Mouse (Mus musculus) lung, embryonic 14.5 days (tissue): ENCODE results near the gene Dhx16. TPM values are rescaled to one million over a fixed set of nuclear protein-coding genes. Genes with fewer than 3 reads are reported as not detected.

ENCODE experiments used
- ATAC-seq: fragments of 200-750 bp; cut with Nextera tagmentation; 2 replicates; pipeline ENCODE4 v1.8.0; 2017; ENCODE audit warnings: mild to moderate bottlenecking, moderate TSS enrichment, moderate library complexity; ENCODE audit not compliant: insufficient read depth
- DNase-seq: peaks from one replicate; pipeline ENCODE4 v3.0.0-alpha.2; 2015
- H3K27ac ChIP-seq: fragments of 300-500 bp; sonication (generic); 2 replicates; pipeline ENCODE4 v1.5.1; 2014; ENCODE audit warnings: low read depth, mild to moderate bottlenecking, moderate library complexity
- H3K27me3 ChIP-seq: fragments of 300-500 bp; sonication (generic); 2 replicates; pipeline ENCODE4 v1.6.1; 2014; ENCODE audit warnings: low read length, control low read depth; ENCODE audit not compliant: insufficient read depth
- H3K36me3 ChIP-seq: fragments of 300-500 bp; sonication (generic); 2 replicates; pipeline ENCODE4 v1.6.1; 2014; ENCODE audit warnings: control low read depth; ENCODE audit not compliant: insufficient read depth
- H3K4me1 ChIP-seq: fragments of 300-500 bp; sonication (generic); 2 replicates; pipeline ENCODE4 v1.6.1; 2014; ENCODE audit warnings: antibody characterized with exemption, control low read depth; ENCODE audit not compliant: insufficient read depth
- H3K4me2 ChIP-seq: fragments of 300-500 bp; sonication (generic); 2 replicates; pipeline ENCODE4 v1.6.1; 2014; ENCODE audit warnings: mild to moderate bottlenecking
- H3K4me3 ChIP-seq: fragments of 300-500 bp; sonication (generic); 2 replicates; pipeline ENCODE4 v1.5.1; 2014; ENCODE audit warnings: low read depth, low read length
- H3K9ac ChIP-seq: fragments of 300-500 bp; sonication (generic); 2 replicates; pipeline ENCODE4 v1.6.1; 2014
- H3K9me3 ChIP-seq: fragments of 300-500 bp; sonication (generic); 2 replicates; pipeline ENCODE4 v1.6.1; 2016; ENCODE audit warnings: low read depth, low read length, control low read depth
- CTCF ChIP-seq: IDR thresholded peaks from 2 replicates; pipeline ENCODE4 v1.5.1; 2016; ENCODE audit warnings: antibody characterized with exemption, low read depth
- WGBS: fragments of 180-500 bp; shearing (Covaris S2); extraction: QIAGEN DNeasy Blood & Tissue Kit; methylation state at CpG from one replicate; pipeline ENCODE4 v1.1.7; 2014; 5-methylcytosine and 5-hydroxymethylcytosine counted together
- microRNA counts: library from miRNA; unstranded; fragments of <30 nt; microRNA quantifications from one replicate; lab custom pipeline; 2016
- microRNA-seq: library from miRNA; unstranded; fragments of <30 nt; microRNA quantifications from one replicate; pipeline ENCODE4, GENCODE M21; 2016; ENCODE audit warnings: borderline number of aligned reads
- polyA plus RNA-seq: library from polyadenylated mRNA; unstranded; fragments of >200 nt; fragmentation: Nextera tagmentation; extraction: Ambion mirVana; gene quantifications from 2 replicates; pipeline ENCODE4 v1.2.1, GENCODE M21; 2014

Dhx16 gene
- polyA plus RNA-seq, 1 experiment from 2014 or later = 42.9 TPM

- ATAC-seq = no peak
- H3K9ac ChIP-seq = no peak overlapping the region
- no peaks in the 10 kb centered on the region for H3K27me3 ChIP-seq
- no peak for TF ChIP-seq CTCF
- no peak for DNase-seq
- no peak overlapping the region for H3K4me2 ChIP-seq
- no peak overlapping the region for H3K27ac ChIP-seq
- H3K4me3 ChIP-seq = no peak overlapping the region
- no peaks in the 10 kb centered on the region for H3K9me3 ChIP-seq
- WGBS = 67% methylated on average over 1 of the region's 1 CpGs
- no peaks in the 10 kb centered on the region for H3K36me3 ChIP-seq
- H3K4me1 ChIP-seq = no peaks in the 10 kb centered on the region
Measured at GRCm38 (mm10) chr17:35939941-35940340, 60.3 kb downstream of the Dhx16 start.

MicroRNA genes within 50 kb of the gene (microRNA counts, 519-probe panel; counts per million panel counts)
- 30.5 counts per million for microRNA mmu-miR-1894-3p (lab: Ali Mortazavi, UCI)
- 30.5 counts per million for microRNA mmu-miR-1894-5p (lab: Ali Mortazavi, UCI)

Small RNA genes lying within 50 kb of the gene (microRNA-seq; reads per million reads assigned to microRNA genes)
- gene Gm28033 = not detected
- not detected for gene Mir1894

Other genes with a start within 250 kb of the Dhx16 start
- 1.0 and 1.4 TPM in 2 replicates for gene Mucl3, start 236.1 kb upstream of the Dhx16 start, polyA plus RNA-seq
- 22.4 and 24.1 TPM in 2 replicates for gene Vars2, start 212.2 kb upstream of the Dhx16 start, polyA plus RNA-seq
- 47.4 and 49.3 TPM in 2 replicates for gene Gtf2h4, start 206.1 kb upstream of the Dhx16 start, polyA plus RNA-seq
- 32.9 and 38.2 TPM in 2 replicates for gene Ddr1, start 175.2 kb upstream of the Dhx16 start, polyA plus RNA-seq
- gene Ier3, start 58.1 kb upstream of the Dhx16 start, polyA plus RNA-seq = 5.0 and 7.1 TPM in 2 replicates
- 30.9 and 32.5 TPM in 2 replicates for gene Flot1, start 56.6 kb upstream of the Dhx16 start, polyA plus RNA-seq
- 1,155 and 1,206 TPM in 2 replicates for gene Tubb5, start 41.5 kb upstream of the Dhx16 start, polyA plus RNA-seq
- 19.5 and 21.6 TPM in 2 replicates for gene Mdc1, start 38.3 kb upstream of the Dhx16 start, polyA plus RNA-seq
- 69.2 and 72.0 TPM in 2 replicates for gene Nrm, start 18.5 kb upstream of the Dhx16 start, polyA plus RNA-seq
- gene Ppp1r18, start 14.2 kb upstream of the Dhx16 start, polyA plus RNA-seq = 24.0 and 24.7 TPM in 2 replicates
- 21.0 and 25.4 TPM in 2 replicates for gene 2310061I04Rik, start 17.6 kb downstream of the Dhx16 start, polyA plus RNA-seq
- gene Atat1, start 30.3 kb downstream of the Dhx16 start, polyA plus RNA-seq = 72.2 and 77.9 TPM in 2 replicates
- gene Mrps18b, start 36.6 kb downstream of the Dhx16 start, polyA plus RNA-seq = 84.5 and 89.1 TPM in 2 replicates
- 36.3 and 38.5 TPM in 2 replicates for gene Ppp1r10, start 36.6 kb downstream of the Dhx16 start, polyA plus RNA-seq
- gene Abcf1, start 89.9 kb downstream of the Dhx16 start, polyA plus RNA-seq = 84.1 and 86.6 TPM in 2 replicates
- 39.5 and 46.4 TPM in 2 replicates for gene Gnl1, start 100.0 kb downstream of the Dhx16 start, polyA plus RNA-seq
- gene Prr3, start 100.4 kb downstream of the Dhx16 start, polyA plus RNA-seq = 27.1 and 30.8 TPM in 2 replicates
- 2.4 and 3.3 TPM in 2 replicates for gene H2-T24, start 140.7 kb downstream of the Dhx16 start, polyA plus RNA-seq
- 3.9 and 4.4 TPM in 2 replicates for gene H2-T23, start 153.0 kb downstream of the Dhx16 start, polyA plus RNA-seq
- 16.0 and 16.8 TPM in 2 replicates for gene H2-T22, start 162.9 kb downstream of the Dhx16 start, polyA plus RNA-seq
- not detected in 2 replicates for gene Gm6034, start 163.1 kb downstream of the Dhx16 start, polyA plus RNA-seq
- not detected in 2 replicates for gene Gm11127, start 178.6 kb downstream of the Dhx16 start, polyA plus RNA-seq
- gene Gm19684, start 241.9 kb downstream of the Dhx16 start, polyA plus RNA-seq = not detected in 2 replicates
- not detected in 2 replicates for gene Gm7030, start 249.6 kb downstream of the Dhx16 start, polyA plus RNA-seq